Mouse (Mus musculus): ENCODE data around the gene Serpina1a. TPM values are rescaled to one million over a fixed set of nuclear protein-coding genes. Genes with fewer than 3 reads are reported as not detected.
"Not testable (repeated sequence)": the region's sequence is repeated elsewhere in the genome, so short reads cannot be mapped to it uniquely, and the experiment has no call there.

Gene Serpina1a
- under 1 TPM in 1 of 2 experiments, not detected in 1; 0.48 TPM for total RNA-seq (2021)

GRCm38 (mm10) chr12:103863101-103863974 lies at the start of gene Serpina1a:
Gene Serpina1a (minus strand): TSS chr12:103863562.
- DNase-seq: not testable (repeated sequence)

GRCm38 (mm10) chr12:103909181-103909580 lies 45.8 kb upstream of the Serpina1a start:
- DNase-seq: not testable (repeated sequence)

GRCm38 (mm10) chr12:103907746-103908145 lies 44.4 kb upstream of the Serpina1a start:
- not testable (repeated sequence) for DNase-seq

- DNase-seq: not testable (repeated sequence)
These were observed 41.5 kb upstream of the Serpina1a start, which contains the start of gene Serpina1c for GRCm38 (mm10) chr12:103904837-103905340. Gene Serpina1c (minus strand): TSS chr12:103904887.

GRCm38 (mm10) chr12:103901929-103902328 lies 38.6 kb upstream of the Serpina1a start:
- not testable (repeated sequence) for DNase-seq

- DNase-seq: not testable (repeated sequence)
These were observed 3.5 kb upstream of the Serpina1a start for GRCm38 (mm10) chr12:103866873-103867272.

- no peak for DNase-seq
These were observed 2.4 kb downstream of the Serpina1a start for GRCm38 (mm10) chr12:103860976-103861375.

DNA sequence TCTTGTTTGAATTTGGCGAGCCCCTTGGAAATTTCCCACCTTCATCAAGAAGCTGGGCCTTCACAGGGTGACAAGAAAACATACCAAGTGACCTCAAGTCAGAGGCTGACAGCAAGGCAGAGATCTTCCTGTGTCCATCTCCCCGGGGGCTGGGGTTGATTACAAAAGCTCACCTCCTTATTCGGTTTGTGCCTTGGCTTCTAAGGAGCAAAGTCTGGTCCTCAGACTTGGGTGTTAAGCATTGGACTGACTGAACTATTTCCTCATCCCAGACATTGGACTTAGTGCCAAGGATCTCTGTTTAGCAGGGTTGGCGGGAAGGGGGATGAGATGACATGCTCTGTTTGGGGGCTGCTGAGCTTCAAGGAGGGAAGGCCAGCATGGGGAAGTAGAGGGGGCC lies 2.8 kb downstream of the Serpina1a start:
- DNase-seq: not testable (repeated sequence)

GRCm38 (mm10) chr12:103859584-103859983 lies 3.8 kb downstream of the Serpina1a start:
- not testable (repeated sequence) for DNase-seq

- not testable (repeated sequence) for DNase-seq
These were observed 10.3 kb downstream of the Serpina1a start for GRCm38 (mm10) chr12:103853032-103853431.

GRCm38 (mm10) chr12:103830273-103830672 lies 33.1 kb downstream of the Serpina1a start, which contains the start of gene Serpina1b:
Gene Serpina1b (minus strand): TSS chr12:103830373.
- DNase-seq: not testable (repeated sequence)

DNA sequence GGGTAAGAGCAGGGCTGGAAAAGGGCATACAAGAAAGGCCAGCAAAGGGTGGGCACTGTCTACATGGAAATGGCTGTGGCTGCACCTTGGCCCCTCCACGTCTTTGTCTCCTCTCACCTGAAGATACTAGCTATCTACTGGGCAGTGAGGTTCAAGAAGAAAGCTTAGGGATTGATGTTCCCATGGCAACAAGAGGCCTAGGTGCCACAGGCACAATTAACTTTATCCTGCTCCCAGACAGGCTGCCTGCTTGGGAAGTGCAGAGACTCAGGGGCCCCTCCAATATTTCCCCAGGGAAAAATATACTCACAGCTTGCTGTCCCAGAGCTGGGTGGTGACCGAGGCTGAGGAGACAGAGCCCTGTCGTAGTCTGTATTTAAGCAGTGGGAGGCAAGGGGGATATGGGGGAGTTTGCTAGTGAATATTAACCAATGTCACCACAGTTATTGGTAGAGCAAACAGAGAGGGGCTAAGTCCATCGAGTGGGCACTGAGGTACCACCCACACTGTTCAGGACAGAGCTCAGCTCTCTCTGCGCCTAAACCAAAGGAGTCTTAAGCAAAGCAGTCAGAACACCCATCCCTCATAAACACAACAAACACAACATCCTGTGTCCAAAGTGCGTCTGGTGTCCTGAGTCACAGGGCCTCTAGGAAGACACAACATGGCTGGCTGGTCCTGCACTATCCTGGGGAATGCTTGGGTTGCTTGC lies 35.5 kb downstream of the Serpina1a start:
- DNase-seq: not testable (repeated sequence)

DNA sequence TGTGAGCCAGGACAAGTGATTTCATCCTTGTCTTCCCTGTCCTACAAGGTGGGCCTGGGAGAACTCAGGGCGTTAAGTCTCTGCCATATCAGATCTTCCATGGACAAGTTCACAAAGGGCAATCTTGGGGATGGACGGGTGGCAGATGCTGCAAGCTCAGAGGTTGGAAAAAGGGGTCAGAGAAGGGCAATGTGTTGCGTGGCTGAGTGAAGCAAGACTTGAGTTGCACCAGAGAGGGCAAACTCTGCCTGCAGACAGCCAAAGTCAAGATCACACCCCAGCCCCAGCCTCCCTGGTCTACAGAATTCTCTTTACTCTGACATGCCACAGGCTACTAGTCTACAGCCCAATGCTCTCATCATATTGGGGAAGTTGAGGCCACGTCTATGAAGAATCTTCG lies 39.5 kb downstream of the Serpina1a start:
- DNase-seq: not testable (repeated sequence)

Other genes starting within 250 kb of the Serpina1a start
- not detected for gene Serpina10, start 232.1 kb downstream of the Serpina1a start, total RNA-seq (2021)
- not detected for gene Serpina6, start 206.3 kb downstream of the Serpina1a start, total RNA-seq (2021)
- not detected for gene Serpina16, start 187.4 kb downstream of the Serpina1a start, total RNA-seq (2021)
- not detected for gene Serpina1f, start 168.0 kb downstream of the Serpina1a start, total RNA-seq (2021)
- gene Serpina1d, start 90.0 kb downstream of the Serpina1a start, total RNA-seq (2021): under 1 TPM; 0.34 to 0.52 TPM
- gene Serpina1b, start 33.2 kb downstream of the Serpina1a start, total RNA-seq (2021): under 1 TPM; 0.34 to 0.43 TPM
- gene Serpina1c, start 41.3 kb upstream of the Serpina1a start, total RNA-seq (2021): not detected
- gene Serpina1e, start 95.4 kb upstream of the Serpina1a start, total RNA-seq (2021): under 1 TPM in 1 of 2 experiments, not detected in 1; 0.41 TPM
- not detected for gene Serpina11, start 126.4 kb upstream of the Serpina1a start, total RNA-seq (2021)
- gene Serpina9, start 150.2 kb upstream of the Serpina1a start, total RNA-seq (2021): not detected
- not detected for gene Serpina12, start 180.9 kb upstream of the Serpina1a start, total RNA-seq (2021)
- not detected for gene Serpina5, start 237.6 kb upstream of the Serpina1a start, total RNA-seq (2021)
- gene Serpina3a, start 249.2 kb upstream of the Serpina1a start, total RNA-seq (2021): not detected